Mouse (Mus musculus) heart, adult 2 months (tissue): ENCODE data around the gene Rtn3.

Experiments used
- CTCF ChIP-seq: fragments of 200-600 bp; IDR thresholded peaks from 2 replicates; pipeline ENCODE4 v1.8.1; 2022; ENCODE audit warnings: antibody characterized with exemption, mild to moderate bottlenecking, moderate library complexity
- EP300 ChIP-seq: fragments of 200-500 bp; IDR thresholded peaks from 2 replicates; pipeline ENCODE4 v1.6.1; 2011; ENCODE audit warnings: low read depth, low read length, control low read depth; ENCODE audit not compliant: insufficient read depth
- POLR2A ChIP-seq: fragments of 200-500 bp; IDR thresholded peaks from 2 replicates; pipeline ENCODE4 v1.6.1; 2011; ENCODE audit warnings: mild to moderate bottlenecking, low read depth, low read length, control low read depth; ENCODE audit not compliant: insufficient read depth

- peak; percentile 93 for TF ChIP-seq CTCF
- TF ChIP-seq POLR2A: no peak
- no peak for TF ChIP-seq EP300
Measured at GRCm38 (mm10) chr19:7528639-7529428, 45.8 kb upstream of the Rtn3 start.
